Mouse (Mus musculus): ENCODE measurements at regions not wholly inside any gene's neighbourhood (a gene's known extent, or its start where the extent isn't known, plus 50 kb on each side); places are given as distances from the start of the nearest gene placed in this dataset.
A peak's percentile ranks its signal among the peaks of the same experiment; 100 is the strongest.

- Histone ChIP-seq H3K27me3 (replicated peaks; ENCODE audit: control insufficient read depth, insufficient read depth, low read length) (no peaks in the 10 kb centered on the region), H3K27ac (ENCODE audit: low read depth, low read length) (no peak overlapping the region), H3K9ac (ENCODE audit: low read depth, low read length) (no peak overlapping the region), H3K4me3 (ENCODE audit: low read length) (no peak overlapping the region), H3K36me3 (ENCODE audit: control insufficient read depth, insufficient read depth, low read length) (no peaks in the 10 kb centered on the region), H3K9me3 (ENCODE audit: control insufficient read depth, low read length) (peaks cover 2% of the 10 kb centered on the region; the same call in 1 of the 2 replicates), H3K4me2 (ENCODE audit: low read length) (no peak overlapping the region), H3K4me1 (ENCODE audit: control insufficient read depth, insufficient read depth, low read depth, low read length) (no peaks in the 10 kb centered on the region)
- no peak for ATAC-seq
- 93% methylated on average over 3 of the region's 3 CpGs for WGBS
Measured at GRCm38 (mm10) chr10:43764581-43764980, 137.0 kb downstream of the Qrsl1 start.

GRCm38 (mm10) chr10:43765275-43765674, 136.3 kb downstream of the Qrsl1 start:
- Histone ChIP-seq H3K4me1 (ENCODE audit: control insufficient read depth, insufficient read depth, low read depth, low read length) (no peaks in the 10 kb centered on the region), H3K9me3 (ENCODE audit: control insufficient read depth, low read length) (peaks cover 2% of the 10 kb centered on the region; the same call in 1 of the 2 replicates), H3K4me3 (ENCODE audit: low read length) (no peak overlapping the region), H3K36me3 (ENCODE audit: control insufficient read depth, insufficient read depth, low read length) (no peaks in the 10 kb centered on the region), H3K27ac (ENCODE audit: low read depth, low read length) (no peak overlapping the region), H3K9ac (ENCODE audit: low read depth, low read length) (no peak overlapping the region), H3K4me2 (ENCODE audit: low read length) (no peak overlapping the region), H3K27me3 (replicated peaks; ENCODE audit: control insufficient read depth, insufficient read depth, low read length) (no peaks in the 10 kb centered on the region)
- 93% methylated on average over 1 of the region's 1 CpGs for WGBS
- ATAC-seq, result no peak

- WGBS, result 78% methylated on average over 11 of the region's 11 CpGs
- no peak overlapping the region for H3K27ac ChIP-seq (ENCODE audit: low read depth, low read length)
- H3K4me1 ChIP-seq (ENCODE audit: control insufficient read depth, insufficient read depth, low read depth, low read length), result no peaks in the 10 kb centered on the region
- H3K4me2 ChIP-seq (ENCODE audit: low read length), result no peak overlapping the region
- H3K9ac ChIP-seq (ENCODE audit: low read depth, low read length), result no peak overlapping the region
- no peaks in the 10 kb centered on the region for H3K36me3 ChIP-seq (ENCODE audit: control insufficient read depth, insufficient read depth, low read length)
- no peak for ATAC-seq
- peaks cover 2% of the 10 kb centered on the region; the same call in 1 of the 2 replicates for H3K9me3 ChIP-seq (ENCODE audit: control insufficient read depth, low read length)
- H3K27me3 ChIP-seq (replicated peaks; ENCODE audit: control insufficient read depth, insufficient read depth, low read length), result no peaks in the 10 kb centered on the region
- no peak overlapping the region for H3K4me3 ChIP-seq (ENCODE audit: low read length)
Measured at GRCm38 (mm10) chr10:43765829-43766486, 135.6 kb downstream of the Qrsl1 start.

GRCm38 (mm10) chr10:43767961-43768726, 133.4 kb downstream of the Qrsl1 start:
- Histone ChIP-seq H3K4me3 (ENCODE audit: low read length) (no peak overlapping the region), H3K4me1 (ENCODE audit: control insufficient read depth, insufficient read depth, low read depth, low read length) (no peaks in the 10 kb centered on the region), H3K27me3 (replicated peaks; ENCODE audit: control insufficient read depth, insufficient read depth, low read length) (no peaks in the 10 kb centered on the region), H3K9ac (ENCODE audit: low read depth, low read length) (no peak overlapping the region), H3K27ac (ENCODE audit: low read depth, low read length) (no peak overlapping the region), H3K9me3 (ENCODE audit: control insufficient read depth, low read length) (peaks cover 2% of the 10 kb centered on the region; the same call in 1 of the 2 replicates), H3K4me2 (ENCODE audit: low read length) (no peak overlapping the region), H3K36me3 (ENCODE audit: control insufficient read depth, insufficient read depth, low read length) (no peaks in the 10 kb centered on the region)
- 86% methylated on average over 16 of the region's 16 CpGs for WGBS
- no peak for ATAC-seq

GRCm38 (mm10) chr10:43769026-43769425, 132.5 kb downstream of the Qrsl1 start:
- Histone ChIP-seq H3K9ac (ENCODE audit: low read depth, low read length) (no peak overlapping the region), H3K9me3 (ENCODE audit: control insufficient read depth, low read length) (no peaks in the 10 kb centered on the region), H3K27ac (ENCODE audit: low read depth, low read length) (no peak overlapping the region), H3K36me3 (ENCODE audit: control insufficient read depth, insufficient read depth, low read length) (no peaks in the 10 kb centered on the region), H3K4me2 (ENCODE audit: low read length) (no peak overlapping the region), H3K27me3 (replicated peaks; ENCODE audit: control insufficient read depth, insufficient read depth, low read length) (no peaks in the 10 kb centered on the region), H3K4me3 (ENCODE audit: low read length) (no peak overlapping the region), H3K4me1 (ENCODE audit: control insufficient read depth, insufficient read depth, low read depth, low read length) (no peaks in the 10 kb centered on the region)
- no peak for ATAC-seq
- 85% methylated on average over 3 of the region's 3 CpGs for WGBS

GRCm38 (mm10) chr10:43775807-43776206, 125.7 kb downstream of the Qrsl1 start:
- WGBS, result 81% methylated on average over 1 of the region's 1 CpGs
- Histone ChIP-seq H3K36me3 (ENCODE audit: control insufficient read depth, insufficient read depth, low read length) (no peaks in the 10 kb centered on the region), H3K27me3 (replicated peaks; ENCODE audit: control insufficient read depth, insufficient read depth, low read length) (no peaks in the 10 kb centered on the region), H3K4me3 (ENCODE audit: low read length) (no peak overlapping the region), H3K4me2 (ENCODE audit: low read length) (no peak overlapping the region), H3K4me1 (ENCODE audit: control insufficient read depth, insufficient read depth, low read depth, low read length) (no peaks in the 10 kb centered on the region), H3K9me3 (ENCODE audit: control insufficient read depth, low read length) (no peaks in the 10 kb centered on the region), H3K27ac (ENCODE audit: low read depth, low read length) (no peak overlapping the region), H3K9ac (ENCODE audit: low read depth, low read length) (no peak overlapping the region)
- ATAC-seq, result no peak

GRCm38 (mm10) chr10:43777612-43778600, 123.6 kb downstream of the Qrsl1 start:
- WGBS, result 69% methylated on average over 28 of the region's 28 CpGs
- Histone ChIP-seq H3K9me3 (ENCODE audit: control insufficient read depth, low read length) (no peaks in the 10 kb centered on the region), H3K27me3 (replicated peaks; ENCODE audit: control insufficient read depth, insufficient read depth, low read length) (no peaks in the 10 kb centered on the region), H3K27ac (ENCODE audit: low read depth, low read length) (no peak overlapping the region), H3K4me1 (ENCODE audit: control insufficient read depth, insufficient read depth, low read depth, low read length) (no peaks in the 10 kb centered on the region), H3K4me2 (ENCODE audit: low read length) (no peak overlapping the region), H3K36me3 (ENCODE audit: control insufficient read depth, insufficient read depth, low read length) (no peaks in the 10 kb centered on the region), H3K4me3 (ENCODE audit: low read length) (no peak overlapping the region), H3K9ac (ENCODE audit: low read depth, low read length) (no peak overlapping the region)
- ATAC-seq, result peak; percentile 69; the same call in 1 of the 2 replicates

GRCm38 (mm10) chr10:43780571-43780970, 121.0 kb downstream of the Qrsl1 start:
- WGBS, result 90% methylated on average over 4 of the region's 4 CpGs
- H3K4me3 ChIP-seq (ENCODE audit: low read length), result no peak overlapping the region
- no peak overlapping the region for H3K27ac ChIP-seq (ENCODE audit: low read depth, low read length)
- H3K4me1 ChIP-seq (ENCODE audit: control insufficient read depth, insufficient read depth, low read depth, low read length), result no peaks in the 10 kb centered on the region
- H3K4me2 ChIP-seq (ENCODE audit: low read length), result no peak overlapping the region
- H3K36me3 ChIP-seq (ENCODE audit: control insufficient read depth, insufficient read depth, low read length), result no peaks in the 10 kb centered on the region
- no peaks in the 10 kb centered on the region for H3K9me3 ChIP-seq (ENCODE audit: control insufficient read depth, low read length)
- no peaks in the 10 kb centered on the region for H3K27me3 ChIP-seq (replicated peaks; ENCODE audit: control insufficient read depth, insufficient read depth, low read length)
- no peak overlapping the region for H3K9ac ChIP-seq (ENCODE audit: low read depth, low read length)
- ATAC-seq, result no peak

Measured in hindbrain, embryonic 16.5 days (tissue).